Mouse (Mus musculus) c-Kit-positive CD71-positive TER-119-positive erythroid progenitor cells, embryonic 14.5 days (primary cell): Measurements from ENCODE around the gene Rbfox3.

ENCODE experiments used
- DNase-seq: peaks from one replicate; pipeline ENCODE4 v3.0.0-alpha.2; 2013; ENCODE audit warnings: low spot score

Rbfox3 gene

GRCm38 (mm10) chr11:118507095-118507494 lies 404.3 kb downstream of the Rbfox3 start:
- no peak for DNase-seq

- DNase-seq: no peak
Observed at GRCm38 (mm10) chr11:118504180-118504454, 407.3 kb downstream of the Rbfox3 start.

DNA sequence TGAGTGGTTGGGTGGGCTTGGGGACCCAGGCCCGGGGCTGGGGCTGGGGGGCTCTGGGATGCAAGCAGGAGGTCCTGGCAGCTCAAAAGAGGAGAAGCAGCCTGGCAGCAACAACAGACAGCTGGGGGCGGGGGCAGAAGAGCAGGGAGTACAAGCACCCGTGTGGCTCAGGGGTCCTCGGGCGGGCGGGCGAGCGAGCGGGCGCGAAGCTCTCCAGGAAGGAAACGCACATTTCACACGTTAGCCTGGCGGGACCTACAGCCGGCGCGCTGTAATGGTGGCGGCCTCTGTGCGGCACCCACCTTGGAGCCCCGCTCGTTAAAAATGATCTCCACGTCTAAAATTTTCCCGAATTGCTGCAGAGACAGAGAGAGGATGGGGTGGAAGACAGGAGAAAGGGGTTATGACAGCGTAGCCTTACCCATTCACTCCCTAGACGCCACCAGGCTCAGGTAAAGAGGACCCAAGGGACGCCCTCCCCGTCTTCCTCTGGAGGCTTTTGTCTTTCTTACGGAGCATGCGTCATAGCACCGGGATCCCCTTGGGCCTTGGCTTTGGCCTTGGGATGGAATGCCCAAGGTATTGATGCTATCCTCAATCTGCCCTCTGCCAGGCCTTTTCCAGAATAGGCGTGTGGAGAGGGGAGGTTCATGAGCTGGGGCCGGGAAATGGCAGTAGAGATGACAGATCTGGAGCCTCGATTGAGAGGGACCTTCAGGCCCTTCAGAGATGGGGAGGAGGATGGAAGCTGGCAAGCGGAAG lies 407.8 kb downstream of the Rbfox3 start:
- DNase-seq: no peak

GRCm38 (mm10) chr11:118502990-118503389 lies 408.4 kb downstream of the Rbfox3 start:
- DNase-seq: no peak

DNA sequence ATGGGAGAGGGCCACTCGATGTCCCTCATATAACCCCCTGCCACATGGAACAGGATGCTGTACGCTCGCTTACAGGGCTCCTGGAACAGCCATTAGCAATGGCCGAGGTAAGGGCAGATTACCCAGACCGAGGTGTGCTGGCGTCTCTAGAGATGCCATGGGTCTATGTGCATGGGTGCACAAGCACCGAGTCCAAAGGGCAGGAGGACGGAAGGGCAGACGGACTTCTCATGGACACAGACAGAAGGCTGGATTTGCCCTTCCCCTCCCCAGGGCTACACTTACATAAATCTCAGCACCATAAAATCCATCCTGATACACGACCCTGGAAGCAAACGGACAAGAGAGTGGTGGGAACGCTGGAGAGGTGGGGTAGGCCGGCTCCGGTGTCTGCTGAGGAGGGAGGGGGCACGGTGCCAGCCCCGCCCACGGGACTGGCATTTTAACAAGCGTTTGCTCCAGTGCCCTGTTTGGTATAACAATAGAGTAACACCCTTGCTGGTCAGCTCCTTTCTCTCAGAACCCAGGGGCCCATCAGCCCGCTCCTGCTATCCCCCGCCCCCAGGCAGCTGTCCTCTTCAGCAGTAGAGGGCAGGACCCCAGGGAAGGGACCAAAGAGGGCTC lies 415.2 kb downstream of the Rbfox3 start:
- DNase-seq: no peak

- DNase-seq: no peak
Observed at GRCm38 (mm10) chr11:118495065-118495464, 416.3 kb downstream of the Rbfox3 start.

DNA sequence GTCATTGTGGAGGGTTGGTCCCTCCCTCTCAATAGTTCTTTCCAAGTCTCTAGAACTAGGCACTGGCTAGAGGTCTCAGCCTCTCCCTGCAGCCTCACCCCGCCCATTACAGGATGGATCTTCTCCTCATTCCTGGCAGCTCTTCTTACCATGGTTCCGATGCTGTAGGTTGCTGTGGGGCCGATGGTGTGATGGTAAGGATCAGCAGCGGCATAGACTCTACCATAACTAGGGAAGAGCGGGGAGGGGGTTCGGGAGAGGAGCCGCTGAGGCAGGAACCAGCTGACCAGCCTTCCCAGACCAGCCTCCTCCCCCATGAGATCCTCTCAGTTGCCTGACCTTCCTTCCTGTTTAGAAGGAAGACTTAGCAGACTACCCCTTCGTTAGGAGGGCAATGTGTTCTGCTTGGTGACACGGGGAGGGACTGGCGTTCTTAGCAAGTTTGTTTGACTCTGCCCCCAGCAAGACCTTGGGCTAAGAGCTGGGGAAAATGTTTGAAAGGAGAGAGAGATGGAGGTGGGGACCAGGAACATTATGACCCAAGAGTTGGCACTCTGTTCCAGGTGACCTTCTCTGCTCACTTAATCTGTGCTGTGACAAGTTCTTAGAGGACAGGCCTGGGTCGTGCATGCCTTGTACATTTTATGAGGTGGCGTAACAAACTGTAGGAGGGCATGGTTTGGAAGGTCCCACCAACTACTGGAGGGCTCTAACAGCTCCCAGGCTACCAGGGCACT lies 417.2 kb downstream of the Rbfox3 start:
- no peak for DNase-seq

DNA sequence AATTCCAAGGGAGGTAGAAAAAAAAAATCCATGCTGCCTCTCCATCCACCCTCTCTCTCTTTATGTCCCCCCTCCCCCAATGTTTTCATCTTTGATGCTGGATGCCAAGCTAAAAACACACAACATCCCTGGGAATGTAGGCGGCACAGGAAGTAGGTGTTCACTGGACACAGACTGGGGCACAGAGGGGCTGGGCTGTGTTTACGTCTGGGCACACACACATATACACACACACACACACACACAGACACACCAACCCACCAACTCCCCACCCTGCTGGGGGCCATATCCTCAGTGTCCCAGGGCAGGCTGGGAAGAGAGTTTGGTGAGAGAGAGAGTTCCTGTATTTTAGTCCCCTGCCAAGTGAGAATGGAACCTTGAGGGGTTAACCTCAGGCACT lies 417.9 kb downstream of the Rbfox3 start:
- no peak for DNase-seq

GRCm38 (mm10) chr11:118491230-118491629 lies 420.2 kb downstream of the Rbfox3 start:
- DNase-seq: no peak

DNA sequence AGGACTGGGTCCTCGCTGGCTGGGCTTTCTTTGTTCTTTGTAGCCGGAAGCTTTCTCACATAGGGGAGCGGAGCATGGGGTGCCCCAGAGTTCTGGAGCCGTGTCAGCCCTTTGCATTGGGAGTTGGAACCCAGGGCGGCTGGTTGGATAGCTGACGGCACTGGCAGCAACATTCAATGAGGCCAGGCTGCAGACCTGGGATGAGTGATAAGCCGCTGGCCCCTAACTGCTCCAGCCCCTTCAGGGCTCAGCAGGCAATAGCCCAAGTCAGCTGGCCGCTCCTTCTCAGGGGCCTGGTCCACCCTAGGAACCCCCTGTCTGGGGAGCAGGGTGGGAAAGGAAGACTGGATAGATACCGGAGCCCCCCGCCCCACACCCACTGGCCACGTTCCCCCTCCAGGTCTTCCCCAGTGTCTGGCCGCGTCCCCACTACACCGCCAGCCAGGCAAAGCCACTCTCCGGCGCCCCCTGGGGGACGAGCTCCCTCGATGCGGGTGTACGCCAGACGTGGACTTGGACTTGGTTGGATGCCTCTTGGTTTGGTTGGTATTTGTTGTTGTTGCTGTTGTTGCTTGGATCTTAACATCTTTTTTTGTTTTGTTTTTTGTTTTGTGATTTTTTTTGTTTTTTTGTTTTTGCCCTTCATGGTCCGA lies 420.7 kb downstream of the Rbfox3 start:
- DNase-seq: peak; percentile 50

DNA sequence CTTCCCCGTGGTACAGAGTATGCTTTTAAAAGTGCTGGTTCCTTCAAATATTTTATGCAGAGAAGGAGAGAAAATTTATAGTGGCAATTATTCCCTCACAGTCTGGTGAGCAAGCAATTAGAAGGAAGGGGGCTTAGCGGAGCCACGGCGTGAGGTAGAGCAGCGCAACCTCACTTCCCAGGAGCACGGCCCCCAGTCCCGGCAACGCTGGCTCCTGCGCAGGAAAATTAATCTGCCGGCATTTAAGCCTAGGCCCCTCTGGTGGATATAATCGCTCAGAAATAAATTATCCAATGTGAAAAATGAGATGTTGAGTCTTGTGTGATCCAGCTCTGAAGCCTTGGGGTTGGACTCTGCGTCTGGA lies 422.5 kb downstream of the Rbfox3 start:
- DNase-seq: no peak

DNA sequence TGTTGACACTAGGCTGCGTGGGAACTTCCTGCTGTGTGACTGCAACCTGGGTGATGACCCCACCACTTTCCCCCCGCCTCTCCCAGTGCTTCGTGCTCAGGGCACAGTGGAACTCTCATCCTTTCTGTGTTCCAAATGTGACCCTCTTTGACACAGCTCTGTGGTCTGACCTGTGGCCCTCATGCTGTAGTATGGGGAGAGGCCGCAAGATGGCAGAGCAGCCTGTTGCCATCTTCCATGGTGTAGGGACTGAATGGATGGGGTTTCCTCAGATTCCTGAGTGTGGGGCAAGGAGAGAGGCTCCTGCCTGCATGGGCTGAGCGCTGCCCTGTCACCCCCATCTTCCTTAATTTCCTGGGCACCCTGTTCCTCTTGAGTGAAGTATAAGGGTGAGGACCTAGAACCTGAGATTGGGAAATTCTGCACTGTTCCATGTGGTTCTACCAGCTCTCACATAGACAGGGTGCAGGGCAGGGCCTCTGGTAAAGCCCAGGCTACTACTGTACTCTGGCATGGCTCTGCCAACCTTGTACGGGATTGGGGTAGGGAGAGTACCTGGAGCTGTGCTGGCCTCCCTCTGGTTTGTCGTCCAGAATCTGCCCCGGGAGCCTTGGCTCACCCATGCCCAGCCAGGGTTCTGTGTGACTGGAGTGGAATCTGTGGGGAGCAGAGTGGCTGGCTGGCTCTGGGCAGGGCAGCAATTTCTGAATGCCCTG lies 423.0 kb downstream of the Rbfox3 start:
- DNase-seq: no peak

DNA sequence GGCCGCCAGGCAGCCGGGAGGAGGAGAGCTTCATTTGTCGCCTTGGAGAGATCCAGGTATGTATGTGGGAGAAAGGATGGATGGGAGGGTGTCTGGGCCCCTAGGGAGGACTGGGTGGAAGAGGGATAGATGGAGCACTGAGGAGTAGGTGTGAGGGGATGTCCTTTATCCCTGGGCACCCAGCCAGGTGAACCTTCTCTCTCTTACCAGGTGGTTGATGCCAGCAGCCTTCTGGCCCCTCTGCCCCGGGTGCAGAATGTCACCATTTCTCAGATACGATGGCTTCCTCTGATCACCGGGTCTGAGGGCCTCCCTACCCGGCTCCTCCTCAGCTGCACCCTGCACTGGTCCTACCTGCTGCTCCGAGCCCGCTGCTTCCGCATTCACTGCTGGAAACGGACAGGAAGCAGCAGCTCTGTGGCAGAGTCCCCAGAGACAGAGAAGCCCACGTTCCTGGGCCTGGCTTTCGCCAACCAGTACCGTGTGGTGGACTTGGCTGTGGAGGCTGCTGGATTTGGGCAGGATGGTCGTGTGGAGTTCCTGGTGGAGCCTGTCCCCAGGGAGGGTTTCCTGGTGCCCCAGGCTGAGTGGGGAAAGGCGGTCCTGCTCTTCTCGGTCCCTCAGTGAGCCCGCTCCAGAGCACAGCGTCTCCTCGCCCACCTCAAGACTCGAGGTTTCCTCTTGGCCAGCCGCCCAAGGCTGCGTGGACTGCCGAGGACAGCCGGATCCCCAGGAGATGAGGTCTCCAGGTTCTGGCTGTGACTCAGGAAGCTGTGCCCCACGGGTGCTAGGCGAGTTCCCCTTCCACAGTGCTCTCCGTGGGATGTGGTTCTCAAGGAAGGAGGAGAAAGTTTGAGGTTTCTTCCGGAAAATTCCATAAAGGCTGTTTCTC lies 424.3 kb downstream of the Rbfox3 start:
- DNase-seq: no peak

DNA sequence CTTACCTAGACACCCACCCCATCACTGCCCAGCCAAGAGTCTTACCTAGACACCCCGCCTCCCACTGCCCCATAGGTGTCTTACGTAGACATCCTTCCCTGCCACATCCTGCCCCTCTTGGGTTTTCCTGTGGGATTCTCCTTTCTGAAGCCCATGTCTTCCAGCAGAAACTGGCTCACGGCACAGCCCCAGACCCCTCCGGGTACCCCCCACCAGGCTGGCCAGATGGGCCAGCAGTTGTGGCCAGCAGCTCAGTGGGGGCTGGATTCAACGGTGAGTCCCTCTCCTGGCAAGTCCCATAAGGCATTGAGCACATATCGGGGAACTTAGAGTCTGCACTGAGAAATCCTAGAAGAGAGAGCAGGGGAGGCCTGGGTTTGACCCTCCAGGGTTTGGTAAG lies 425.1 kb downstream of the Rbfox3 start:
- no peak for DNase-seq

GRCm38 (mm10) chr11:118485780-118486179 lies 425.6 kb downstream of the Rbfox3 start:
- DNase-seq: no peak

DNA sequence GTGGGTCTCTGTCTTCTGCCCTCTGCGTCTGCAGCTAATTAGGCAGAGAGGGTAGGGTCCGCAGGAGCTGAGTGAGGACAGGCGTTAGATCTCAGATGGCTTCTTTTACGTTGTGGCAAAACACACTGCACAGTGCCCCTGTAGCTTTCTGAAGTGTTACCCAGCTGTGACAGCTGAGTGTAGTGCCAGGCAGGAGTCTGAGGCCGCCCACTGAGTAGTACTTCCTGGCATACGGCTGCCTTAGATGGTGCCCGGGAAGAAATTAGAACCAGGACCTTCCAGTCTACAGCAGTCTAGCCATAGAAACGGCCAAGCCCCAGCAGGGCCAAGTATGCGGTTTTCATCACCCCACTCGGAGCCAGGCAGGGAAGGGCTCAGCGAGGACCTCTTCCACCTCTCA lies 426.1 kb downstream of the Rbfox3 start:
- no peak for DNase-seq

GRCm38 (mm10) chr11:118484169-118484568 lies 427.2 kb downstream of the Rbfox3 start:
- DNase-seq: no peak

DNA sequence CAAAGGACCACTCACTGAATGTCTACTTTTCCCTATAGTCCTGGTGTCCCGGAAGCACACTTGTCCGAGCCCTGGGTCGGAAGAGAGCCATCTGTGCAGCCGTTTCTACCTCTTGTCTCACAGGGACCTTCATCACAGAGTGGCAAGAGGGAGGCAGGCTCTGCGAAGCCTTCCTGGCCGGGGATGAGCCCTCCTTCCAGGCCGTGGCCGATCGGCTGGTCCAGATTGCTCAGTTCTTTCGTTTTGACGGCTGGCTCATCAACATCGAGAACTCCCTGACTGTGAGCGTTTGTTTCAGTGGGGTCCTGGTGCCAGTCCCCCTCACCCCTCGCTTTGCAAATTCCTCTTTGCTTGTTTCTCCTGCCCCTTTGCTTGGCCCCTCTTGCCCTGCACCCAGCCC lies 429.6 kb downstream of the Rbfox3 start:
- no peak for DNase-seq

GRCm38 (mm10) chr11:118481231-118481630 lies 430.2 kb downstream of the Rbfox3 start:
- DNase-seq: no peak

- no peak for DNase-seq
Observed at GRCm38 (mm10) chr11:118479776-118480175, 431.6 kb downstream of the Rbfox3 start.
